Mouse (Mus musculus) embryonic facial prominence, embryonic 14.5 days (tissue): ENCODE measurements around the gene Gm49395. TPM values are rescaled to one million over a fixed set of nuclear protein-coding genes. Genes with fewer than 3 reads are reported as not detected.

Experiments
- ATAC-seq: fragments of 200-750 bp; cut with Nextera tagmentation; 2 replicates; pipeline ENCODE4 v1.8.0; 2017; ENCODE audit warnings: low read depth, moderate number of reproducible peaks, moderate TSS enrichment
- DNase-seq: peaks from one replicate; pipeline ENCODE4 v3.0.0-alpha.2; 2015; ENCODE audit warnings: low spot score
- H3K27ac ChIP-seq: fragments of 300-500 bp; sonication (generic); replicated peaks from 2 replicates; pipeline ENCODE4 v1.5.1; 2014; ENCODE audit warnings: low read depth, mild to moderate bottlenecking, low read length, moderate library complexity
- H3K27me3 ChIP-seq: fragments of 300-500 bp; sonication (generic); replicated peaks from 2 replicates; pipeline ENCODE4 v1.6.1; 2014; ENCODE audit warnings: low read length; ENCODE audit not compliant: control insufficient read depth, insufficient read depth
- H3K36me3 ChIP-seq: fragments of 300-500 bp; sonication (generic); 2 replicates; pipeline ENCODE4 v1.6.1; 2014; ENCODE audit warnings: low read length, mixed read lengths; ENCODE audit not compliant: control insufficient read depth, insufficient read depth
- H3K4me1 ChIP-seq: fragments of 300-500 bp; sonication (generic); 2 replicates; pipeline ENCODE4 v1.6.1; 2014; ENCODE audit warnings: antibody characterized with exemption, low read length; ENCODE audit not compliant: control insufficient read depth, insufficient read depth
- H3K4me2 ChIP-seq: fragments of 300-500 bp; sonication (generic); 2 replicates; pipeline ENCODE4 v1.6.1; 2014; ENCODE audit warnings: low read depth, mild to moderate bottlenecking, low read length, moderate library complexity, mixed read lengths
- H3K4me3 ChIP-seq: fragments of 300-500 bp; sonication (generic); 2 replicates; pipeline ENCODE4 v1.5.1; 2014; ENCODE audit warnings: low read depth, mild to moderate bottlenecking, low read length
- H3K9ac ChIP-seq: fragments of 300-500 bp; sonication (generic); 2 replicates; pipeline ENCODE4 v1.6.1; 2014; ENCODE audit warnings: low read depth, mild to moderate bottlenecking, low read length, moderate library complexity, mixed read lengths
- H3K9me3 ChIP-seq: fragments of 300-500 bp; sonication (generic); 2 replicates; pipeline ENCODE4 v1.6.1; 2016; ENCODE audit warnings: low read length; ENCODE audit not compliant: control insufficient read depth
- WGBS: fragments of 180-500 bp; shearing (Covaris S2); extraction: QIAGEN DNeasy Blood & Tissue Kit; methylation state at CpG from one replicate; pipeline ENCODE4 v1.1.7; 2014; 5-methylcytosine and 5-hydroxymethylcytosine counted together
- polyA plus RNA-seq: library from polyadenylated mRNA; unstranded; fragments of >200 nt; fragmentation: Nextera tagmentation; extraction: Ambion mirVana; gene quantifications from 2 replicates; pipeline ENCODE4 v1.2.1, GENCODE M21; 2014

The Gm49395 gene
- polyA plus RNA-seq, 1 experiment from 2014 or later, result 4.7 TPM

- Histone ChIP-seq H3K27ac (no peak overlapping the region), H3K36me3 (no peaks in the 10 kb centered on the region), H3K4me1 (0 out of 2 replicates have a peak, but pooled peaks cover 4% of the 10 kb centered on the region), H3K4me3 (no peak overlapping the region), H3K9me3 (no peaks in the 10 kb centered on the region), H3K4me2 (no peak overlapping the region), H3K9ac (no peak overlapping the region), H3K27me3 (peaks cover 5% of the 10 kb centered on the region)
- DNase-seq, result no peak
- no peak for ATAC-seq
- WGBS, result 92% methylated on average over 2 of the region's 2 CpGs
These were observed 6.3 kb downstream of the Gm49395 start for GRCm38 (mm10) chr13:115095392-115095791.

- no peak overlapping the region for H3K27ac ChIP-seq
- peaks cover 19% of the 10 kb centered on the region for H3K36me3 ChIP-seq
- DNase-seq (no peak), ATAC-seq (no peak)
- H3K4me1 ChIP-seq, result peaks cover 8% of the 10 kb centered on the region
- H3K9ac ChIP-seq, result no peak overlapping the region
- 74% methylated on average over 3 of the region's 3 CpGs for WGBS
- H3K4me2 ChIP-seq, result no peak overlapping the region
- no peak overlapping the region for H3K4me3 ChIP-seq
- H3K27me3 ChIP-seq, result no peaks in the 10 kb centered on the region
- peaks cover 7% of the 10 kb centered on the region; the same call in 1 of the 2 replicates for H3K9me3 ChIP-seq
These were observed 10.2 kb downstream of the Gm49395 start for GRCm38 (mm10) chr13:115091511-115091910.

- Histone ChIP-seq H3K4me3 (peak overlapping the region; percentile 65), H3K4me2 (peak overlapping the region; percentile 82), H3K27ac (peak overlapping the region; percentile 91), H3K9ac (peak overlapping the region; percentile 86; the same call in 1 of the 2 replicates), H3K36me3 (peaks cover 22% of the 10 kb centered on the region), H3K4me1 (peaks cover 8% of the 10 kb centered on the region), H3K27me3 (no peaks in the 10 kb centered on the region), H3K9me3 (peaks cover 7% of the 10 kb centered on the region; the same call in 1 of the 2 replicates)
- DNase-seq (no peak), ATAC-seq (no peak)
- WGBS, result 49% methylated on average over 9 of the region's 9 CpGs
These were observed 10.7 kb downstream of the Gm49395 start for GRCm38 (mm10) chr13:115090977-115091445.

- ATAC-seq, result peak; percentile 96
- under 1% methylated on average over 53 of the region's 60 CpGs for WGBS
- H3K9me3 ChIP-seq, result peaks cover 7% of the 10 kb centered on the region; the same call in 1 of the 2 replicates
These were observed 11.4 kb downstream of the Gm49395 start, which contains the start of gene Pelo for GRCm38 (mm10) chr13:115090069-115090976. TSS of gene Pelo (minus strand) at chr13:115090186.

GRCm38 (mm10) chr13:115089395-115090025, 12.2 kb downstream of the Gm49395 start:
- 4% methylated on average over 26 of the region's 35 CpGs for WGBS
- peak overlapping the region; percentile 91 for H3K27ac ChIP-seq
- H3K9ac ChIP-seq, result peak overlapping the region; percentile 86
- H3K4me2 ChIP-seq, result peak overlapping the region; percentile 82
- H3K4me3 ChIP-seq, result peak overlapping the region; percentile 65
- H3K9me3 ChIP-seq, result peaks cover 7% of the 10 kb centered on the region; the same call in 1 of the 2 replicates
- peaks cover 26% of the 10 kb centered on the region for H3K36me3 ChIP-seq
- peaks cover 8% of the 10 kb centered on the region for H3K4me1 ChIP-seq
- peak; percentile 15 for DNase-seq
- peak; percentile 51 for ATAC-seq
- H3K27me3 ChIP-seq, result no peaks in the 10 kb centered on the region

More at GRCm38 (mm10) chr13:115090069-115090976, 11.4 kb downstream of the Gm49395 start, which contains the start of gene Pelo:
- peak within 1 kb of the TSS; percentile 82 for H3K4me2 ChIP-seq
- H3K9ac ChIP-seq, result peak within 1 kb of the TSS; percentile 86
- peak within 1 kb of the TSS; percentile 91 for H3K27ac ChIP-seq
- H3K36me3 ChIP-seq, result peaks cover 26% of the 10 kb centered on the region
- DNase-seq, result peak; percentile 96
- H3K27me3 ChIP-seq, result no peaks in the 10 kb centered on the region
- peaks cover 8% of the 10 kb centered on the region for H3K4me1 ChIP-seq
- H3K4me3 ChIP-seq, result peak within 1 kb of the TSS; percentile 65

- WGBS, result 53% methylated on average over 11 of the region's 11 CpGs
- peak overlapping the region; percentile 86 for H3K9ac ChIP-seq
- H3K36me3 ChIP-seq, result peaks cover 26% of the 10 kb centered on the region
- H3K27me3 ChIP-seq, result no peaks in the 10 kb centered on the region
- H3K4me1 ChIP-seq, result peaks cover 8% of the 10 kb centered on the region
- H3K27ac ChIP-seq, result no peak overlapping the region
- ATAC-seq (no peak), DNase-seq (no peak)
- peak overlapping the region; percentile 82 for H3K4me2 ChIP-seq
- H3K9me3 ChIP-seq, result peaks cover 7% of the 10 kb centered on the region; the same call in 1 of the 2 replicates
- peak overlapping the region; percentile 65 for H3K4me3 ChIP-seq
These were observed 12.7 kb downstream of the Gm49395 start for GRCm38 (mm10) chr13:115089020-115089394.

GRCm38 (mm10) chr13:115085974-115086373, 15.7 kb downstream of the Gm49395 start:
- Histone ChIP-seq H3K9ac (no peak overlapping the region), H3K27me3 (no peaks in the 10 kb centered on the region), H3K27ac (no peak overlapping the region), H3K4me3 (no peak overlapping the region), H3K9me3 (peaks cover 7% of the 10 kb centered on the region; the same call in 1 of the 2 replicates), H3K4me1 (peaks cover 5% of the 10 kb centered on the region), H3K36me3 (peaks cover 26% of the 10 kb centered on the region), H3K4me2 (no peak overlapping the region)
- DNase-seq, result no peak
- WGBS, result 82% methylated on average over 6 of the region's 6 CpGs
- no peak for ATAC-seq

GRCm38 (mm10) chr13:115082339-115082738, 19.4 kb downstream of the Gm49395 start:
- ATAC-seq, result no peak
- Histone ChIP-seq H3K4me1 (no peaks in the 10 kb centered on the region), H3K36me3 (peaks cover 12% of the 10 kb centered on the region), H3K4me2 (no peak overlapping the region), H3K9ac (no peak overlapping the region), H3K27me3 (no peaks in the 10 kb centered on the region), H3K4me3 (no peak overlapping the region), H3K27ac (no peak overlapping the region), H3K9me3 (no peaks in the 10 kb centered on the region)
- DNase-seq, result no peak
- 88% methylated on average over 7 of the region's 7 CpGs for WGBS
